Mouse (Mus musculus) heart, postnatal 10 days (tissue): ENCODE data around the gene Nr0b2. TPM values are rescaled to one million over a fixed set of nuclear protein-coding genes. Genes with fewer than 3 reads are reported as not detected.

Experiments
- DNase-seq, 2 experiments: peaks; one replicate each; pipeline ENCODE4 v3.0.0; 2021
- intact Hi-C: fragments of 180-260 bp; cut with DNase I; formaldehyde crosslinking; loops from one replicate; pipeline ENCODE4 v1.15.1; 2025
- microRNA-seq, 2 experiments: library from miRNA; unstranded; fragments of <30 nt; microRNA quantifications; one replicate each; pipeline ENCODE4 v1.2.0; 2022
- total RNA-seq, 2 experiments: library from RNA; stranded (reverse); gene quantifications; 2 replicates each; pipeline ENCODE4 v1.2.3; 2021

The Nr0b2 gene
- total RNA-seq, 2 experiments from 2014 or later: 13.9 to 20.4 TPM

DNA sequence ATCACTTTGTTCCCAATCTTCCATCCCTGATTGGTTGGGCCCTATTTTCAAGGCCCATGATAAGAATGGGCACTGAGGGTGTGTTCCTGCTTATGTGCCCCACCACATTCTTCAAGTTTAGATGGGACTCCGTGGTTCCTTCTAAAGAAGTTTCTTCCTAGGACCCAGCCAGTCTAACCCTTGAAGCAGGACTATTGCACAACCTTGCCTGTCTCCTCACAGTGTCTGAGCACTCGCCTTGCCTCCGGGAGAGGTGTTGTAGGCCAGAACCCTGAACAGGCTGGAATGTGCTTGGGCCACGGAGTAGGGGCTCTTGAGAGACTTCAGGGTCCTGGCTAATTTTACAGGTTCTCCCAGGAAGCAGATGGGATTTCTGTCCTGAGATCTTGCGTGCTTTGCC lies 49.9 kb downstream of the Nr0b2 start:
- intact Hi-C loops: no loop called here
- no peak for DNase-seq

DNA sequence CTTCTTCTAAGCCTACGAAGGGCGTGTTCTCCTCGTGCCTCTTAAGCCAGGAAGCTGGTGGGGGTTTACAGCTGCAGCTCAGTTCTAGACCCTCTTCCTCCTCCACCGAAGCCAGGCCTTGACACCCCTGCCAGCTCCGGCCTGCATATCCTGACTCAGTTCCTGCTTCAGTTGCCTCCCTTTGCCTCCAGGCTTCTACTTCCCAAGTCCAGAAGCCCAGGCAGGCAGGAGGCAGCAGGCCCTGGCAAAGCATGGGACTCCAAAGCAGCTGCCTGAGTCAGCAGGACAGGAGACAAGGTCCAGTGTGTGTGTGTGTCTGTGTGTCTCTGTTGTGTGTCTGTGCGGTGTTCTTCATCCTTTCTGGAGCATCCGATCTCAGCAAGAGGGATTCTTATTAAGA lies 51.0 kb downstream of the Nr0b2 start:
- intact Hi-C loops: no loop called here
- DNase-seq: no peak

DNA sequence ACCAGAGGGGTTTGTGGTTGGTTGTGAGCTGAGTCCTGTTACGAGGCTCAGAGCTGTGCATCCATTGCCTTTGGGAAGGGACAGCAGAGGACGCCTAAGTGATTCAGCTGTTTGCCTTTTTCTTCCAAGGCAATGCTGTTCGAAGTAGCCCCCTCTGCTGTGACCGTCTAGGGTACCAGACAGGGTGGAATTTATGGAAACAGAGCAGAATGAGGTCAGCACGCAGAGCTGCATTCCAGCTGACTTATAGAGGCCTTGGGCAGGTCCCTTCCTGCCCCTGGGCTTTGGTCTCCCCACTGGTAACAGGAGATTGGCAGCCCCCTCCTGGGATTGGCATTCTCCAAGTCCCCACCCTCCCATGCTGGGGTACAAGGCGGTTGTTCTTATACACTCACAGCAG lies 51.7 kb downstream of the Nr0b2 start:
- intact Hi-C loops: no loop called here
- DNase-seq: no peak

DNA sequence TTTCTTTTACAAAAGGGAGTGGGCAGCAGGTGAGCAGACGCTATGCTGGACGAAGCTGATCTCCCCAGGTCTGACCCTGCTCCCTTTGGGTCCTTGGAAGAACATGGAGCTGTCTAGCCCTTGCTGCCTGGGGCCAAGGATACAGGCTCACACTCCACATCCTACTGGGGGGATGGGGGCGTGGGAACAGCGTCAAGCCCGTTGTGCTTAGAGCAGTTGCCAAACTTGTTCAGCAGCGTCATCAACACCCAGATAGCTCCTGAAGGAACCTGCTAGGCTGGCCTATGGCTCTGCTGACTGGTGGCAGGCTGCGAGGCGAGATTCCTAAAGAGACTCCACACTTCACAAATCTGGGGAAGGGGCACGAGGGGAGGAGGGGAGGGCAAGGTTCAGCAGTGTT lies 52.2 kb downstream of the Nr0b2 start:
- no peak for DNase-seq
- intact Hi-C loops: no loop called here

Small RNA genes lying within 50 kb of the gene (microRNA-seq; reads per million reads assigned to microRNA genes)
- gene Gm23158: 0 reads per million in 2 experiments

Other genes starting within 250 kb of the Nr0b2 start
- 10 to 100 TPM; 55.3 to 58.8 TPM for gene Wdtc1, start 199.9 kb upstream of the Nr0b2 start, total RNA-seq
- 10 to 100 TPM; 21.4 to 24.2 TPM for gene Slc9a1, start 183.7 kb upstream of the Nr0b2 start, total RNA-seq
- gene Tent5b, start 73.2 kb upstream of the Nr0b2 start, total RNA-seq: 1 to 10 TPM in 1 of 2 experiments, under 1 TPM in 1; 0.87 to 8.5 TPM
- 1 to 10 TPM; 1.6 to 2.8 TPM for gene Trnp1, start 54.8 kb upstream of the Nr0b2 start, total RNA-seq
- gene Kdf1, start 34.4 kb upstream of the Nr0b2 start, total RNA-seq: not detected
- 10 to 100 TPM; 71.0 to 74.5 TPM for gene Nudc, start 7.4 kb upstream of the Nr0b2 start, total RNA-seq
- 1 to 10 TPM; 5.1 to 8.3 TPM for gene Gpatch3, start 21.4 kb downstream of the Nr0b2 start, total RNA-seq
- gene Gpn2, start 31.0 kb downstream of the Nr0b2 start, total RNA-seq: 1 to 10 TPM; 9.0 to 9.8 TPM
- gene Sfn, start 48.8 kb downstream of the Nr0b2 start, total RNA-seq: 1 to 10 TPM; 1.3 to 1.9 TPM
- gene Zdhhc18, start 96.8 kb downstream of the Nr0b2 start, total RNA-seq: 10 to 100 TPM; 21.9 to 25.0 TPM
- gene Pigv, start 119.3 kb downstream of the Nr0b2 start, total RNA-seq: 10 to 100 TPM in 1 of 2 experiments, 1 to 10 TPM in 1; 8.6 to 11.2 TPM
- gene Arid1a, start 203.4 kb downstream of the Nr0b2 start, total RNA-seq: 10 to 100 TPM; 55.3 to 61.9 TPM